Mouse (Mus musculus): Measurements from ENCODE around the gene Arhgap4.

Arhgap4 gene

GRCm38 (mm10) chrX:73854326-73855086 is 67.2 kb downstream of the Arhgap4 start:
- no peak for DNase-seq (ENCODE audit: low read depth, low spot score)

Measured in ZHBTc4 (cell line).